Mouse (Mus musculus): ENCODE measurements around the gene Olfr69. TPM values are rescaled to one million over a fixed set of nuclear protein-coding genes. Genes with fewer than 3 reads are reported as not detected.
"Not testable (repeated sequence)": the region's sequence is repeated elsewhere in the genome, so short reads cannot be mapped to it uniquely, and the experiment has no call there.

Olfr69 gene
- polyA plus RNA-seq (2015; fragmentation: Nextera tagmentation; extraction: Ambion mirVana): not detected in 2 replicates

- Histone ChIP-seq H3K9ac (ENCODE audit: low read length) (no peak within 1 kb of the TSS), H3K27me3 (ENCODE audit: control insufficient read depth, insufficient read depth, low read depth, low read length) (no peaks in the 10 kb centered on the region), H3K4me3 (ENCODE audit: low read length) (no peak within 1 kb of the TSS), H3K4me1 (replicated peaks; ENCODE audit: control insufficient read depth, insufficient read depth, low read length) (no peaks in the 10 kb centered on the region), H3K27ac (ENCODE audit: low read length) (no peak within 1 kb of the TSS), H3K4me2 (ENCODE audit: low read depth, low read length) (no peak within 1 kb of the TSS), H3K36me3 (ENCODE audit: control insufficient read depth, insufficient read depth, low read length) (no peaks in the 10 kb centered on the region), H3K9me3 (ENCODE audit: control insufficient read depth, low read length) (no peaks in the 10 kb centered on the region)
- no peak for ATAC-seq (ENCODE audit: low read depth)
- 63% methylated on average over 2 of the region's 2 CpGs for WGBS
Observed at GRCm38 (mm10) chr7:103771494-103771893, at the start of gene Olfr69. TSS of gene Olfr69 (minus strand) at chr7:103771594.

GRCm38 (mm10) chr7:103815085-103815484, 43.7 kb upstream of the Olfr69 start:
- not testable (repeated sequence) for H3K9ac ChIP-seq (ENCODE audit: low read length); H3K4me3 ChIP-seq (ENCODE audit: low read length); H3K4me1 ChIP-seq (replicated peaks; ENCODE audit: control insufficient read depth, insufficient read depth, low read length); H3K27ac ChIP-seq (ENCODE audit: low read length); H3K27me3 ChIP-seq (ENCODE audit: control insufficient read depth, insufficient read depth, low read depth, low read length); ATAC-seq (ENCODE audit: low read depth); H3K4me2 ChIP-seq (ENCODE audit: low read depth, low read length); H3K9me3 ChIP-seq (ENCODE audit: control insufficient read depth, low read length); H3K36me3 ChIP-seq (ENCODE audit: control insufficient read depth, insufficient read depth, low read length)
- WGBS: no CpG with 5 or more reads among the region's 2 CpGs

GRCm38 (mm10) chr7:103813766-103814165, 42.4 kb upstream of the Olfr69 start, which contains the start of gene Hbb-bt:
TSS of gene Hbb-bt (minus strand) at chr7:103813996.
- Histone ChIP-seq H3K27ac (ENCODE audit: low read length) (no peak within 1 kb of the TSS), H3K9me3 (ENCODE audit: control insufficient read depth, low read length) (no peaks in the 10 kb centered on the region), H3K9ac (ENCODE audit: low read length) (no peak within 1 kb of the TSS), H3K4me3 (ENCODE audit: low read length) (no peak within 1 kb of the TSS), H3K36me3 (ENCODE audit: control insufficient read depth, insufficient read depth, low read length) (no peaks in the 10 kb centered on the region), H3K27me3 (ENCODE audit: control insufficient read depth, insufficient read depth, low read depth, low read length) (no peaks in the 10 kb centered on the region), H3K4me2 (ENCODE audit: low read depth, low read length) (no peak within 1 kb of the TSS), H3K4me1 (replicated peaks; ENCODE audit: control insufficient read depth, insufficient read depth, low read length) (no peaks in the 10 kb centered on the region)
- WGBS: 82% methylated on average over 3 of the region's 3 CpGs
- ATAC-seq (ENCODE audit: low read depth): no peak

GRCm38 (mm10) chr7:103813152-103813551, 41.8 kb upstream of the Olfr69 start:
- not testable (repeated sequence) for H3K4me2 ChIP-seq (ENCODE audit: low read depth, low read length); ATAC-seq (ENCODE audit: low read depth); H3K4me3 ChIP-seq (ENCODE audit: low read length); H3K9ac ChIP-seq (ENCODE audit: low read length); H3K27me3 ChIP-seq (ENCODE audit: control insufficient read depth, insufficient read depth, low read depth, low read length); H3K4me1 ChIP-seq (replicated peaks; ENCODE audit: control insufficient read depth, insufficient read depth, low read length); H3K36me3 ChIP-seq (ENCODE audit: control insufficient read depth, insufficient read depth, low read length); H3K27ac ChIP-seq (ENCODE audit: low read length); H3K9me3 ChIP-seq (ENCODE audit: control insufficient read depth, low read length)
- WGBS: no CpG with 5 or more reads among the region's 3 CpGs

GRCm38 (mm10) chr7:103812174-103812573, 40.8 kb upstream of the Olfr69 start:
- 50% methylated on average over 1 of the region's 1 CpGs for WGBS
- H3K9me3 ChIP-seq (ENCODE audit: control insufficient read depth, low read length): no peaks in the 10 kb centered on the region
- no peaks in the 10 kb centered on the region for H3K27me3 ChIP-seq (ENCODE audit: control insufficient read depth, insufficient read depth, low read depth, low read length)
- H3K36me3 ChIP-seq (ENCODE audit: control insufficient read depth, insufficient read depth, low read length): no peaks in the 10 kb centered on the region
- ATAC-seq (ENCODE audit: low read depth): no peak
- H3K4me1 ChIP-seq (replicated peaks; ENCODE audit: control insufficient read depth, insufficient read depth, low read length): no peaks in the 10 kb centered on the region
- H3K9ac ChIP-seq (ENCODE audit: low read length): no peak overlapping the region
- H3K4me2 ChIP-seq (ENCODE audit: low read depth, low read length): no peak overlapping the region
- H3K4me3 ChIP-seq (ENCODE audit: low read length): no peak overlapping the region
- H3K27ac ChIP-seq (ENCODE audit: low read length): no peak overlapping the region

GRCm38 (mm10) chr7:103811223-103811845, 39.9 kb upstream of the Olfr69 start:
- Histone ChIP-seq H3K9me3 (ENCODE audit: control insufficient read depth, low read length) (no peaks in the 10 kb centered on the region), H3K9ac (ENCODE audit: low read length) (no peak overlapping the region), H3K4me2 (ENCODE audit: low read depth, low read length) (no peak overlapping the region), H3K4me1 (replicated peaks; ENCODE audit: control insufficient read depth, insufficient read depth, low read length) (no peaks in the 10 kb centered on the region), H3K36me3 (ENCODE audit: control insufficient read depth, insufficient read depth, low read length) (no peaks in the 10 kb centered on the region), H3K27ac (ENCODE audit: low read length) (no peak overlapping the region), H3K4me3 (ENCODE audit: low read length) (no peak overlapping the region), H3K27me3 (ENCODE audit: control insufficient read depth, insufficient read depth, low read depth, low read length) (no peaks in the 10 kb centered on the region)
- no peak for ATAC-seq (ENCODE audit: low read depth)
- WGBS: 83% methylated on average over 1 of the region's 1 CpGs

GRCm38 (mm10) chr7:103810746-103811145, 39.4 kb upstream of the Olfr69 start:
- H3K4me2 ChIP-seq (ENCODE audit: low read depth, low read length): no peak overlapping the region
- H3K9ac ChIP-seq (ENCODE audit: low read length): no peak overlapping the region
- no peaks in the 10 kb centered on the region for H3K36me3 ChIP-seq (ENCODE audit: control insufficient read depth, insufficient read depth, low read length)
- H3K9me3 ChIP-seq (ENCODE audit: control insufficient read depth, low read length): no peaks in the 10 kb centered on the region
- 69% methylated on average over 3 of the region's 3 CpGs for WGBS
- H3K4me3 ChIP-seq (ENCODE audit: low read length): no peak overlapping the region
- H3K4me1 ChIP-seq (replicated peaks; ENCODE audit: control insufficient read depth, insufficient read depth, low read length): no peaks in the 10 kb centered on the region
- H3K27me3 ChIP-seq (ENCODE audit: control insufficient read depth, insufficient read depth, low read depth, low read length): no peaks in the 10 kb centered on the region
- H3K27ac ChIP-seq (ENCODE audit: low read length): no peak overlapping the region
- ATAC-seq (ENCODE audit: low read depth): no peak

GRCm38 (mm10) chr7:103810296-103810695, 38.9 kb upstream of the Olfr69 start:
- Histone ChIP-seq H3K9ac (ENCODE audit: low read length) (no peak overlapping the region), H3K27me3 (ENCODE audit: control insufficient read depth, insufficient read depth, low read depth, low read length) (no peaks in the 10 kb centered on the region), H3K4me2 (ENCODE audit: low read depth, low read length) (no peak overlapping the region), H3K9me3 (ENCODE audit: control insufficient read depth, low read length) (no peaks in the 10 kb centered on the region), H3K4me3 (ENCODE audit: low read length) (no peak overlapping the region), H3K27ac (ENCODE audit: low read length) (no peak overlapping the region), H3K4me1 (replicated peaks; ENCODE audit: control insufficient read depth, insufficient read depth, low read length) (no peaks in the 10 kb centered on the region), H3K36me3 (ENCODE audit: control insufficient read depth, insufficient read depth, low read length) (no peaks in the 10 kb centered on the region)
- ATAC-seq (ENCODE audit: low read depth): no peak
- 63% methylated on average over 1 of the region's 1 CpGs for WGBS

- WGBS: 65% methylated on average over 1 of the region's 1 CpGs
Observed at GRCm38 (mm10) chr7:103809801-103810155, 38.4 kb upstream of the Olfr69 start.

More at GRCm38 (mm10) chr7:103809801-103810155, 38.4 kb upstream of the Olfr69 start:
- Histone ChIP-seq H3K27ac (ENCODE audit: low read length) (no peak overlapping the region), H3K4me2 (ENCODE audit: low read depth, low read length) (no peak overlapping the region), H3K9ac (ENCODE audit: low read length) (no peak overlapping the region), H3K36me3 (ENCODE audit: control insufficient read depth, insufficient read depth, low read length) (no peaks in the 10 kb centered on the region), H3K4me3 (ENCODE audit: low read length) (no peak overlapping the region), H3K27me3 (ENCODE audit: control insufficient read depth, insufficient read depth, low read depth, low read length) (no peaks in the 10 kb centered on the region), H3K9me3 (ENCODE audit: control insufficient read depth, low read length) (no peaks in the 10 kb centered on the region), H3K4me1 (replicated peaks; ENCODE audit: control insufficient read depth, insufficient read depth, low read length) (no peaks in the 10 kb centered on the region)
- ATAC-seq (ENCODE audit: low read depth): no peak
